Mouse (Mus musculus) lung, postnatal 36 days (tissue): ENCODE measurements around the gene Olfr1359.

Source experiments
- DNase-seq: peaks from one replicate; pipeline ENCODE4 v3.0.0; 2022; ENCODE audit warnings: mixed read lengths

Gene Olfr1359

DNA sequence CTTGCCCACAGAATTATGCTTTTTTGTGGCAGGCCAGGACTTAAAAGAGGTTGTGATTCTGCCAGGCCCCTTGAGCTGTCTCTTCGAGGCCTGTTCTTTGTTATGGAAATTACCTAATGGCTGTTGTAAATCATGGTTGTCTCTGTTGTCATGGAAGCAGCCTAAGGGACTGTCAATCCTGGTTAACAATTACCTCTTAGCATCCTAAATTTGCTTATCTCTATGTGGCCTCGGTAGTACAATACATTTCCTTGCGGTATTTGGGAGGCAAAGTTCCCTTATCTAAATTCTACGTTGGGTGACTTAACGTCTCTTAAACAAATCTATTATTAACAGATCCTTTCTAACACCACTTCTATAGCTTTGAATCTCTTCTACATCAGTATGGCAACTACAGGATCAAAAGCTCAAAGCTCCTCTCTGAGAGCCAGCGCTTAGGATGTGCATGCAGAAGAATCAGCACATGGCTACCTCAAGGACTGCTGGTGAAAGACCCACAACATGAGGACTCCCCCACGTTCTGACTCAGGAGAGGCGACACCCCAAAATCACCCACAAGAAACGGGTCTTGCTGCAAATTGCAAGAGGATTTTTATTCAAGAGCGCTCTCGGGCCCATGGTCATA lies 30.1 kb downstream of the Olfr1359 start:
- no peak for DNase-seq

DNA sequence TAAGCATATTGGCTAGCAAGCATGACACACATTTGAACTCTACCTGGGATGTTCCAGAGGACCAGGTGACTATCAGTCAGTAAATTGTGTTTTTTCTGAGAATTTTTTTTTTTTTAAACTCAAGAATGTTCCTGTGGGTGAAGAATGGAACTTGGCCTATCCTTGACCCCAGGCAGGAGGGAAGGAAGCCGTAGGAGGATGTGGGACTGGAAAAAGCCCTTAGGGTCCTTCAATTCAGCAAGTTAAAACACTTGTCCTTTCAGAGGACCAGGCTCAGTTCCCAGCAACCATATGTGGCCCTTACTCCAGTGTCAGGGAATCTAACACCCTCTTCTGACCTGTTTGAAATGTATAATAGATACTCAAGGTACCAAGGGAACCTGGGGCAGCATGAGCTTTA lies 31.6 kb downstream of the Olfr1359 start:
- no peak for DNase-seq

DNA sequence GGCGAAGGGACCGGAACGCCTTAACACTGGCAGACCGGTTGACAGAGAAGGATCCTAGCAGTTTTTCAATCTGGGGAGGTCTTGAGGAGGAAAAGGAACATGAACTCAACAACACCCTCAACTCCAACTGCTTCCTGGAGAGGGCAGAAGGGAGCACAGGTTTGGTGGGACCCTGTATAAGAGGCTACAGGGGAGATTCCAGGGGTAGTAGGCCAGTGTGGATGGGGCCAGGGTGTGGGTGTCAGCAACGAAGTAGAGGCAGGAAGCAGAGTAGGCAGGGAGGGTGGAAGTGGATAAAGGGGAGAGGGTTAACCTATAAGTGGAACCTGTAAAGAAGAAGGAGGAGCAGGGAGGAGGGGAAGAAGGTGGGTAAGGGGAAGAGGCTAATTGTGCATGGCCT lies 35.6 kb downstream of the Olfr1359 start:
- DNase-seq, result no peak

DNA sequence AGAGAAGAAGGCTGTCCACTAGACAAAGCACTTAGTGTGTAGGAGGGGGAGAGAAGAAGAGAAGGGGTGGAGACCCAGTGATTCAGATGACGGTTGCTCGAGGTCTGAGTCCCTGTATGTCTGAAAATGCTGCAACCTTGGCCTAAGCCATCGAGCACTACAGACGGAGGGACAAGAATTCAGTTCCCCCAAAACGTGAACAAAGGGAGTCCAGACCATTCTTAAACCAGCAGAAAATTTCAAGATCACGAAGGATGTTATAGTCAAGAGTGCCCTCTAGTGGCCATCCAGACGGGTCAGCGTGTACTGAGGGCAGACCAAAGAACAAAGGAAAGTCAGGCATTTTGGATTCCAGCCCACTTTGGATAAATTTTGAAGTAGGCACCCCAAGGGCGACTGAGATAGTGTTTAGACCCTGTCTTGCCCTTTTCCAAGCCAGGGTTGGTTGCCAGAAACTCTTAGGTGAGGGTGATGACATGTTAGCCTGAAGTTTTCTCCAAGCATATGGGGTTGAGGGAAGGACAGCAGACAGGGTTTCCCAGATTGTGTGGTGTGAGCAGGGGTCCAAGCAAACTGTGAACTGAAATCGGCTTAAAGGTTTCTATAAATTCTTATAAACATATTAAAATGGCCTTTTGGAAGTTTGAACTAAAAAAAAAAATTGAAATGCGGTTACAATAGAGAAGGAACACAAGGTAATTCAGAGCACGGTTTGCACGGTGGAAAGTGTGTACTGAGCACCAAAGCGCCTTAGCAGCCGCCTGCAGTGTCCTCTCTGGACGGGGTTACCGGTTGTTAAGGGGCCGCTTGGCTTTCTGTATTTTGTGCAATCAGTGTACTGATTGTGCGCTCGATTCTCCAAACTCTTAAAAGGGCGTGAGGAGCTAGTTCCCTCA lies 36.3 kb downstream of the Olfr1359 start:
- DNase-seq, result peak; percentile 92

DNA sequence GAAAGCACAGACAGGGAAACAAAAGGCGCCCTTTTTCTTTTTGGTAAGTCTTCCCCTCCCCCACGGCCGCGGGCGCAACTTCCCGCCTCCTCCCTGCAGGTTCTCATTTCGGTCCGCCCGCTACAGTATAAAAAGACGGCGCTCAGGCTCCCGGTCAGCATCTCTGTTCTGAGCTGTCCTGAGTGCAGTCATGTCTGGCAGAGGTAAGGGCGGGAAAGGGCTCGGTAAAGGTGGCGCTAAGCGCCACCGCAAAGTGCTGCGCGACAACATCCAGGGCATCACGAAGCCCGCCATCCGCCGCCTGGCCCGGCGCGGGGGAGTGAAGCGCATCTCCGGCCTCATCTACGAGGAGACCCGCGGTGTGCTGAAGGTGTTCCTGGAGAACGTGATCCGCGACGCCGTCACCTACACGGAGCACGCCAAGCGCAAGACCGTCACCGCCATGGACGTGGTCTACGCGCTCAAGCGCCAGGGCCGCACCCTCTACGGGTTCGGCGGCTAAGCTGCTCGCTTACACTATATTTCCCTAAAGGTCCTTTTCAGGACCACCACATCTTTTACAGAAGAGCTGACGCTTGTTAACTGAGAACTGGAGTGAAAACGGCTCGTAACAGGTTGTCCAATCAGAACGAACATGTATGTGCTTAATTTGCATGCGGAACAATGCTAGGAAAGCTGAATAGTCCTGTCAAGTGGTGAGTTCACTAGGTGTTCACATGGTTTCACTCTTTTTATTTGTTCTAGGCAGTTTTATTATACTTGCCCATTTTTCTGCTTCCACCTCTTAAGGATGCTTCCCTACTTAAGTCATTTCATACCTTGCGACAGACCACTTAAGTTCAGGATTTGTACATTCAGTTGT lies 37.2 kb downstream of the Olfr1359 start, which contains the start of gene Hist1h4j:
Gene Hist1h4j (plus strand): TSS at position 159 of the 862 bp plus-strand sequence.
- peak; percentile 75 for DNase-seq

DNA sequence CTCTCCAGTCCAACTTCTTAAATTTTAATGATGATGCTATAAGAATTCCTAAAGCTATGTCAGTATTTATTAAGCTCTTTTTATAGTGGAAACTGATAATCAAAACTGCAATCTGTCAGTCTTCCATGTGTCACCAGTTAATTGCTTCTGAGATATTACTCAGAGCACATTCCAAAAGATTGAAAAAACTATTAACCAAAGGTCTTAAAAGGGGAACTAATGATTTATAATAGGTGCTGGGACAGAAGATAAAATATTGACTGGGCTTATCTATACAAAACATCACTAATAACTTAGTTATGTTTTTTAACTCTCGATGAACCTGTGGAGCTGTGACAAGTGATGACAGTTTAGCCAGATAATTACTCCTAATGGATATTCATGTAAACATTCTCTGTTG lies 47.1 kb downstream of the Olfr1359 start:
- DNase-seq, result no peak

DNA sequence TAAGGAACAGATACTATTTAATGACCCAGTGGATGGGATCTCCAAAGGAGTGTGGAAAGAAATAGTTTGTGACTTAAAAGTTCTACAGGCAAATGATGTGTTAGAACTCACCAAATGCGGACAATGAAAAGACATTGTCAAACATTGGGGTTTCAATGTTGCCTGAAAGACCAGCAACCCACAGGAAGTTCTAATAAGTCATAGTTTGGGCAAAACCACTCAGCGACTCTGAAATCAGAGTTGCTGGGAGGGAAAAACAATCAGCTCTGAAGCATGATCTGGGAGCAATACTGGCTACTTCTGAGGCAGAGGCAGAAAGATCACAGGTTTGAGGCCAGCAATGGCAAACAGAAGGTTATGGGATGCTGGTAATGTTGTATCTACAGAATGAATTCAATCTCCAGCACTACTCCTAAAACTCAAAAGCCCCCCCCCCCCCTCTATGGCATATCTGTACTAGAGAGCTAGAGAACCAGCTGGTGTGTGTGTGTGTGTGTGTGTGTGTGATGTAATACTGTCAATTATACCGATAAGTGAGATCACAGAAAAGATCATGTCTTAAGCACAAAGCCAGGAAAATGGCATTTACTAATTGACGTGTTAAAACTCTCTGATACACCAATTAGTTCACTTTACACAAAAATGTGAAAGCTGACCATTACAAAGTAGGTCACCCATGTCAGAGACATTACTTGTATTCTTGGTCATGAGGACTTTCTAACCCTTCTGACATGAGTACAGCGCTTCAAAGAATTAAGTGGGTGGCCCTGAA lies 51.7 kb downstream of the Olfr1359 start:
- DNase-seq, result no peak

DNA sequence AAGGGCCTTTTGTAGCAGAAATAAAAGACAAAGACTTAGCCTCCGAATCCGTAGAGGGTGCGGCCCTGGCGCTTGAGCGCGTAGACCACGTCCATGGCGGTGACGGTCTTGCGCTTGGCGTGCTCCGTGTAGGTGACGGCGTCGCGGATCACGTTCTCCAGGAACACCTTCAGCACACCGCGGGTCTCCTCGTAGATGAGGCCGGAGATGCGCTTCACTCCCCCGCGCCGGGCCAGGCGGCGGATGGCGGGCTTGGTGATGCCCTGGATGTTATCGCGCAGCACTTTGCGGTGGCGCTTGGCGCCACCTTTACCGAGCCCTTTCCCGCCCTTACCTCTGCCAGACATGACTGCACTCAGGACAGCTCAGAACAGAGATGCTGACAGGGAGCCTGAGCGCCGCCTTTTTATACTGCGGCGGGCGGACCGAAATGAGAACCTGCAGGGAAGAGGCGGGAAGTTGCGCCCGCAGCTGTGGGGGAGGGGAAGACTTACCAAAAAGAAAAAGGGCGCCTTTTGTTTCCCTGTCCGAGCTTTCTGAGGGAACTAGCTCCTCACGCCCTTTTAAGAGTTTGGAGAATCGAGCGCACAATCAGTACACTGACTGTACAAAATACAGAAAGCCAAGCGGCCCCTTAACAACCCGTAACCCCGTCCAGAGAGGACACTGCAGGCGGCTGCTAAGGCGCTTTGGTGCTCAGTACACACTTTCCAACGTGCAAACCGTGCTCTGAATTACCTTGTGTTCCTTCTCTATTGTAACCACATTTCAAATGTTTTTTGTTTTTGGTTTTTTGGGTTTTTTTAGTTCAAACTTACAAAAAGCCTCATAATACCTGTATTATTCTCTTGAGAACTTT lies 52.5 kb downstream of the Olfr1359 start, which contains the start of gene Hist1h4k:
Gene Hist1h4k (minus strand): TSS at position 347 of the 859 bp plus-strand sequence.
- DNase-seq, result peak; percentile 91

DNA sequence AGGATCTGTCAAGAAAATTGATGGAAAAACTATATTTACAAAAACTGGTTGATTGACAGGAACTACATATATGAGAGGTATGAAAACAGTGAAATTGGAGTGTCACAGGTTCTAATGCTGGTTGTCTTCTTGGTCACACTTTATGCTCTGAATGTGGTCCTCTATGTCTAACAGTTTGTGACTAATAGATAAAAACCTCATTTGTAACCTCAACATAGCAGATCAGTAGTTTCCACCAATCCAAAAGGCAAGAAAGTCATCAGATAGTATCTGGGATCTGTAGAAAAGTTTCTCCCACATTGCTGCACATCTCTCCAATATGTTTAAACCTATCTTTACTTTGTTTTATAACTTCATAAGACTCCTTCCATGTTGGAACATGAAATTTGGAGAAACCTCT lies 53.5 kb downstream of the Olfr1359 start:
- no peak for DNase-seq

DNA sequence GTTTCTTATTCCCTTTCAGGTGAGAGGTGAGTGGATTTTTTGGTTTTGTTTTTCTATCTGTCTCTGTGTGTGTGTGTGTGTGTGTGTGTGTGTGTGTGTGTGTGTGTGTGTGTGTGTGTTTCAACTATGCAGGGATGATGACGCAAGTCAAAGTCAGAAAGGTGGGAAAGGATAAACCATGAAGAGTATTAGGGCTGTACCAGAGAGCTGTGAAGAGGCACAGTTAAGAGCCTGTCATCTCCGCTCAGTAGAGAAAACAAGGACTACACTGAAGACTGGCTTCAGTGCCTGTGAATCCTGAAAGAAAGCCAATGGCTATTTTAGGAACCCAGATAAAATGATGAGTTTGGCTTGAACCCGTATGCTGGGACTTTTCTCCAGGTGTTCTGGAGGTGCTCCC lies 53.9 kb downstream of the Olfr1359 start:
- DNase-seq, result no peak

DNA sequence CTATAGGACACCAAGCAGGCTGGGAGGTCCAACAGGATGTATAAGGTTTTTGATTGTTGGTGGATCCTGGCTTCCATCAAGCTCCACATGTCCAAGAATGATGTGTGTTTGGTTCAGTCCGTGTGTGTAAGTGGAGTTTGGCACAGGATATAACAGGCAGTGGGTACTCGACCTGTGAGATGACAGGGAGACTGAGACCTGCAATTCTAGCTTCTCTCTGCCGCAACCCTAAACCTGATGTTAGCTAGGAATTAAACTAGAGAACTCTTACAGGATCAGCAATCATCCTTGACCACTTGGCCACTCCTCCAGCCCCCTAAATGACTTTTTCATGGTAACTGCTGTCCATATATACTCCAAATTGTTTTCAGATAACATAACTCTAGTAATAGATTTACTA lies 54.4 kb downstream of the Olfr1359 start:
- no peak for DNase-seq

DNA sequence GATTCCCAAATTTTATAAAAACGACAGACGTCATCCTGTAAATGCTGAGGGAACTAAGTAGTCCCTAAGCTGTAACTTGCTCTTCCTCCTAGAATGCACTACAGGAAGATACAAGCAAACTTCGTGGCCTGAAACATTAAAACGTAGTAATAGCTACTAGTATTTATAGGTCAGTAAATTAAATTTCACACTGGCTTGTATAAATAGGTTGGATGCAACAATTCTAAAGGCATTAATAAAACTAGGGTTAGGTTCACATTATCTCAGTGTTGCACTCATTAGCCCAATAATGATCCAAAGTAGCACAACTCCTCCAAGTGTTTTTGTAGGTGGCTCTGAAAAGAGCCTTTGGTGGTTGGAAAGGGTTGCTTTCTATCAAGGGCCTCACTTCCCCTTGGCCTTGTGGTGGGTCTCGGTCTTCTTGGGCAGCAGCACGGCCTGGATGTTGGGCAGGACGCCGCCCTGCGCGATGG lies 55.2 kb downstream of the Olfr1359 start:
- DNase-seq, result no peak

DNA sequence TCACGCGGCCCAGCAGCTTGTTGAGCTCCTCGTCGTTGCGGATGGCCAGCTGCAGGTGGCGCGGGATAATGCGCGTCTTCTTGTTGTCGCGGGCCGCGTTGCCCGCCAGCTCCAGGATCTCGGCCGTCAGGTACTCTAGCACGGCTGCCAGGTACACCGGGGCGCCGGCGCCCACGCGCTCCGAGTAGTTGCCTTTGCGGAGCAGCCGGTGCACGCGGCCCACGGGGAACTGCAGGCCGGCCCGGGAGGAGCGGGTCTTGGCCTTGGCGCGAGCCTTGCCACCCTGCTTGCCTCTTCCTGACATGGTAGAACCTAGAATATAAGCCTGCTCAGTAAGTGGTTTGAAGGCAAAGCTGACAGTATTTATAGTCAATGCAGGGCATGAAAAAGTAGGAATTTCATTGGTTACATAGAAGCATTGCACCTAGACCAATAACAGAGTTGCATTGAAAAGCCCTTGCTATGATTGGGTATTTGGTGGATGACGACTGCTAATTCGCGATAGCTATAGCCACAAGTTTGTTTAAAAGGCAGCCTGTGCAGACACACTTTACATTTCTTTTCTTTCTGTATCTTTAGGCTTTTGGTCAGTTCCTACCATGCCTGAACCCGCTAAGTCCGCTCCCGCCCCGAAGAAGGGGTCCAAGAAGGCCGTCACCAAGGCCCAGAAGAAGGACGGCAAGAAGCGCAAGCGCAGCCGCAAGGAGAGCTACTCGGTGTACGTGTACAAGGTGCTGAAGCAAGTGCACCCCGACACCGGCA lies 55.8 kb downstream of the Olfr1359 start, which contains the start of the genes Hist1h2ak and Hist1h2bn:
Gene Hist1h2ak (minus strand): TSS at position 304 of the 762 bp plus-strand sequence.
Gene Hist1h2bn (plus strand): TSS at position 600 of the 762 bp plus-strand sequence.
- DNase-seq, result peak; percentile 87

DNA sequence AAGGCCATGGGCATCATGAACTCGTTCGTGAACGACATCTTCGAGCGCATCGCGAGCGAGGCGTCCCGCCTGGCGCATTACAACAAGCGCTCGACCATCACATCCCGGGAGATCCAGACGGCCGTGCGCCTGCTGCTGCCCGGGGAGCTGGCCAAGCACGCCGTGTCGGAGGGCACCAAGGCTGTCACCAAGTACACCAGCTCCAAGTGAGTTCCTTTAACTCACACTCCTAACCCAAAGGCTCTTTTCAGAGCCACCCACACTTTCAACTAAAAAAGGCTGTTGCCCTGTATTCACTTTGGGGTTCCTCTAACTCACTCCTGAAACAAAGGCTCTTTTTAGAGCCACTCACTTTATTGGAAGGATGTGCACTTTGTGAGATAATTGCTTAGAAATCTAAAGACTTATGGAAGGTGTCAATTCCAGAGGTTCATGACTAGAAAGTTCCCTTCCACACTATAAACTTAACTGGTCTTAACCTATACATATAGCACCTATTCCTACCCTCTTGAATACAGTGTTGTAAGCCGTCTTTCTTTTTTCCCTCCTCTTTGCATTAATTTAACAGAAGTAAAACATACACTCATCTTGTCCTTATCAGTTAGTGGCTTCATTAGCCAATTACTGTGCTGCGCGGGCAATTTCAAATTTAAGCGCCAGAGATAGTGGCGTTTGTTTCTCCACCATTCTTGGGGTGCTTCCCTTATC lies 56.5 kb downstream of the Olfr1359 start:
- DNase-seq, result peak; percentile 32

DNA sequence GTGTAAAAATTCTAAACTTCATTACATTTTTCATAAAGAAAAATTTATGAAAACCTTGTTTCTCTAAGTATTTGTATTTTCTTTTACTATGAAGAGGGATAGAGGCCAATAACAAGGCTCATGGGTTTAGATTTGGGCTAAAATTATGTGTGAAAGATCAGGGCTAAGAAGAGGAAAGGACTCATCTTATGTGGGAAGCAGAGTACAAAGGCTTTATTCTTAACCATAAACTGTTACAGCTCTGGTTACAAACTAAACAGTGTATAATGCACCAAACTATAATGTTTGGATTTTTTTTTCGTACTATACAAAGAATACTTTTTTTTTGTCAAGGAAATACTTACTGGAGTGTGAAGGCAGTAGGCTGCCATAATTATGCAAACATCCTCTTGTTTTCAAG lies 57.8 kb downstream of the Olfr1359 start:
- DNase-seq, result no peak
